Mouse (Mus musculus) cerebellum, adult 9-10 months (tissue): ENCODE data around the gene Cpeb1.
"Not testable (repeated sequence)": the region's sequence is repeated elsewhere in the genome, so short reads cannot be mapped to it uniquely, and the experiment has no call there.

Experiments
- DNase-seq: peaks from one replicate; pipeline ENCODE4 v3.0.0; 2022

Gene Cpeb1

GRCm38 (mm10) chr7:81455155-81455651, at the start of gene Cpeb1:
Gene Cpeb1 (minus strand): TSS chr7:81455465.
- DNase-seq, result peak; percentile 50

GRCm38 (mm10) chr7:81501050-81501449, 45.8 kb upstream of the Cpeb1 start:
- no peak for DNase-seq

- DNase-seq, result no peak
These were observed 42.9 kb upstream of the Cpeb1 start, which contains the start of gene BC048679 for GRCm38 (mm10) chr7:81498181-81498580. Gene BC048679 (minus strand): TSS chr7:81498281.

GRCm38 (mm10) chr7:81497171-81497570, 41.9 kb upstream of the Cpeb1 start:
- no peak for DNase-seq

- peak; percentile 84 for DNase-seq
These were observed 38.2 kb upstream of the Cpeb1 start, which contains the start of gene Ap3b2 for GRCm38 (mm10) chr7:81493331-81494021. Gene Ap3b2 (minus strand): TSS chr7:81493925.

GRCm38 (mm10) chr7:81492628-81493027, 37.4 kb upstream of the Cpeb1 start:
- DNase-seq, result no peak

GRCm38 (mm10) chr7:81489649-81490048, 34.4 kb upstream of the Cpeb1 start:
- no peak for DNase-seq

- no peak for DNase-seq
These were observed 25.5 kb upstream of the Cpeb1 start for GRCm38 (mm10) chr7:81480800-81481199.

GRCm38 (mm10) chr7:81479531-81480090, 24.3 kb upstream of the Cpeb1 start:
- no peak for DNase-seq

GRCm38 (mm10) chr7:81478261-81478660, 23.0 kb upstream of the Cpeb1 start:
- not testable (repeated sequence) for DNase-seq

GRCm38 (mm10) chr7:81476833-81477232, 21.6 kb upstream of the Cpeb1 start:
- DNase-seq, result no peak

- no peak for DNase-seq
These were observed 20.0 kb upstream of the Cpeb1 start for GRCm38 (mm10) chr7:81475221-81475620.

GRCm38 (mm10) chr7:81464906-81465450, 9.7 kb upstream of the Cpeb1 start:
- no peak for DNase-seq

GRCm38 (mm10) chr7:81464116-81464515, 8.9 kb upstream of the Cpeb1 start:
- no peak for DNase-seq

GRCm38 (mm10) chr7:81462815-81463214, 7.5 kb upstream of the Cpeb1 start:
- DNase-seq, result no peak

- peak; percentile 47 for DNase-seq
These were observed 780 bp downstream of the Cpeb1 start for GRCm38 (mm10) chr7:81454331-81455039.

GRCm38 (mm10) chr7:81453443-81454274, 1.6 kb downstream of the Cpeb1 start:
- DNase-seq, result peak; percentile 17

GRCm38 (mm10) chr7:81452971-81453441, 2.3 kb downstream of the Cpeb1 start:
- peak; percentile 21 for DNase-seq

- peak; percentile 10 for DNase-seq
These were observed 56.3 kb downstream of the Cpeb1 start for GRCm38 (mm10) chr7:81398957-81399356.

GRCm38 (mm10) chr7:81379363-81379762, 75.9 kb downstream of the Cpeb1 start:
- no peak for DNase-seq

GRCm38 (mm10) chr7:81372337-81372920, 82.8 kb downstream of the Cpeb1 start:
- peak; percentile 44 for DNase-seq

GRCm38 (mm10) chr7:81371811-81372210, 83.5 kb downstream of the Cpeb1 start:
- no peak for DNase-seq
